Mouse (Mus musculus) E14TG2a.4 (cell line): ENCODE data around the gene Bhlhe23.

Experiments
- H3K27me3 ChIP-seq: 2 replicates; pipeline ENCODE4 v1.6.1; 2014; ENCODE audit warnings: low read length, control low read depth; ENCODE audit not compliant: insufficient read depth
- H3K36me3 ChIP-seq: 2 replicates; pipeline ENCODE4 v1.6.1; 2014; ENCODE audit warnings: low read length, control low read depth; ENCODE audit not compliant: insufficient read depth
- H3K4me1 ChIP-seq: replicated peaks from 2 replicates; pipeline ENCODE4 v1.6.1; 2014; ENCODE audit warnings: low read depth, low read length, control low read depth
- H3K4me3 ChIP-seq: replicated peaks from 2 replicates; pipeline ENCODE4 v1.5.1; 2014; ENCODE audit warnings: mild to moderate bottlenecking, low read length
- H3K9me3 ChIP-seq: 2 replicates; pipeline ENCODE4 v1.6.1; 2014; ENCODE audit warnings: low read length, control low read depth
- CTCF ChIP-seq: conservative IDR thresholded peaks from 2 replicates; pipeline ENCODE4 v1.5.1; 2014; ENCODE audit warnings: low read length
- NANOG ChIP-seq: IDR thresholded peaks from 2 replicates; pipeline ENCODE4 v1.6.1; 2014; ENCODE audit warnings: borderline replicate concordance, low read length, mixed read lengths
- POU5F1 ChIP-seq: IDR thresholded peaks from 2 replicates; pipeline ENCODE4 v1.6.1; 2014; ENCODE audit warnings: low read length, borderline replicate concordance

The Bhlhe23 gene

DNA sequence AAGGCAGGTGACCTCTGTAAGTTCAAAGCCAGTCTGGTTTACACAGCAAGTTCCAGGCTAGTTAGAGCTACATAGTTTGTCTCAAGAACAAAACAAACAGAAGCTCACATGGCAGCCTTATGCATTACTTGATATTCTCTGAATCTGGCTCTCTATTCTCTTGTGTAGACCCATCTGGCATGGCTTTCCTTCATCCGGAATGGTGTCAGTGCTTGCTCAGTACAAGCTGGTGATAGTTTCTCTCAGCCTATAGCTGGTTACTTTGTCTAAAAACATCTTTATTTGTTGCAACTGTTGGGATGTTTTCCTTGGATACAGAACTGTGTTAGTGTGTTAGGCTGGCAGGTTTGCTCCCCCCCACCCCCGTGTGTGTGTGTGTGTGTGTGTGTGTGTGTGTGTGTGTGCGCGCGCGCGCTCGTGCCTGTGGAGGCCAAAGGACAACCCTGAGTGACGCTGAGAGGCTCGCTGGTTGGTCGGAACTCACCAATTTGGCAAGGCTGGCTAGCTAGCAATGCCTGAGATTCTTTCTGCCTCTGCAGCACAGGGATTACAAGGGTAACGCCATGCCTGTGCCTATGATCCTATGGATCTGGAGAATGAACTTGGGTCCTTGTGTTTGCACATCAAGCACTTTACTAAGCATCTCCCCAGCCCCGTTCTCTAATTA lies 11.0 kb upstream of the Bhlhe23 start:
- no peak overlapping the region for H3K4me3 ChIP-seq
- peaks cover 50% of the 10 kb centered on the region for H3K27me3 ChIP-seq
- no peaks in the 10 kb centered on the region for H3K36me3 ChIP-seq
- TF ChIP-seq CTCF (no peak), NANOG (no peak), POU5F1 (no peak)
- no peaks in the 10 kb centered on the region for H3K9me3 ChIP-seq
- peaks cover 3% of the 10 kb centered on the region; the same call in 1 of the 2 replicates for H3K4me1 ChIP-seq

- peaks cover 3% of the 10 kb centered on the region; the same call in 1 of the 2 replicates for H3K4me1 ChIP-seq
- H3K4me3 ChIP-seq, result no peak overlapping the region
- no peak for TF ChIP-seq NANOG
- TF ChIP-seq CTCF, result peak; percentile 91
- no peaks in the 10 kb centered on the region for H3K9me3 ChIP-seq
- peaks cover 45% of the 10 kb centered on the region for H3K27me3 ChIP-seq
- H3K36me3 ChIP-seq, result no peaks in the 10 kb centered on the region
Observed at GRCm38 (mm10) chr2:180786732-180787131, 10.0 kb upstream of the Bhlhe23 start.

DNA sequence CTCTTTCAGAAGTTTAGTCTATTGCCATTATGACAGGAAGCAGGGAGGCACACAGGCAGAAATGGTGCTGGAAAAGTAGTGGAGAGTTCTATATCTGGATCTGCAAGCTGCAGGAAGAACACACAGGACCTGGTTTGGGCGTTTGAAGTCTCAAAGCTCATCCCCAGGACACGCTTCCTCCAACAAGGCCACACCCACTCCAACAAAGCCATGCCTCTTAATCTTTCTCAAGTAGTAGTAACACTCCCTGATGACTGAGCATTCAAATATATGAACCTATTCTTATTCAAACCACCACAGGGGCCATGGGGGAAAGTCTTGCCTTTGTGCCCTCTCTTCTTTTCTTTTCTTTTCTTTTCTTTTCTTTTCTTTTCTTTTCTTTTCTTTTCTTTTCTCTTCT lies 3.6 kb upstream of the Bhlhe23 start:
- H3K9me3 ChIP-seq, result peaks cover 7% of the 10 kb centered on the region; the same call in 1 of the 2 replicates
- peaks cover 42% of the 10 kb centered on the region for H3K4me1 ChIP-seq
- no peak for TF ChIP-seq POU5F1
- peak; percentile 66 for TF ChIP-seq NANOG
- H3K27me3 ChIP-seq, result peaks cover 62% of the 10 kb centered on the region
- H3K4me3 ChIP-seq, result no peak overlapping the region
- no peaks in the 10 kb centered on the region for H3K36me3 ChIP-seq

GRCm38 (mm10) chr2:180779226-180780104 lies 2.8 kb upstream of the Bhlhe23 start:
- no peak overlapping the region for H3K4me3 ChIP-seq
- H3K4me1 ChIP-seq, result peaks cover 50% of the 10 kb centered on the region
- peaks cover 7% of the 10 kb centered on the region; the same call in 1 of the 2 replicates for H3K9me3 ChIP-seq
- TF ChIP-seq CTCF (peak; percentile 81), POU5F1 (no peak), NANOG (no peak)
- H3K27me3 ChIP-seq, result peaks cover 66% of the 10 kb centered on the region
- no peaks in the 10 kb centered on the region for H3K36me3 ChIP-seq

- Histone ChIP-seq H3K36me3 (no peaks in the 10 kb centered on the region), H3K9me3 (peaks cover 7% of the 10 kb centered on the region; the same call in 1 of the 2 replicates), H3K4me3 (peak overlapping the region; percentile 70), H3K4me1 (peaks cover 61% of the 10 kb centered on the region), H3K27me3 (peaks cover 78% of the 10 kb centered on the region)
- TF ChIP-seq NANOG (no peak), CTCF (no peak), POU5F1 (no peak)
Observed at GRCm38 (mm10) chr2:180775641-180776040, 1.1 kb downstream of the Bhlhe23 start.

- Histone ChIP-seq H3K27me3 (peaks cover 78% of the 10 kb centered on the region), H3K4me1 (peaks cover 63% of the 10 kb centered on the region), H3K36me3 (no peaks in the 10 kb centered on the region), H3K9me3 (peaks cover 7% of the 10 kb centered on the region; the same call in 1 of the 2 replicates), H3K4me3 (peak overlapping the region; percentile 70)
- TF ChIP-seq POU5F1 (no peak), NANOG (no peak), CTCF (no peak)
Observed at GRCm38 (mm10) chr2:180775223-180775622, 1.5 kb downstream of the Bhlhe23 start.

DNA sequence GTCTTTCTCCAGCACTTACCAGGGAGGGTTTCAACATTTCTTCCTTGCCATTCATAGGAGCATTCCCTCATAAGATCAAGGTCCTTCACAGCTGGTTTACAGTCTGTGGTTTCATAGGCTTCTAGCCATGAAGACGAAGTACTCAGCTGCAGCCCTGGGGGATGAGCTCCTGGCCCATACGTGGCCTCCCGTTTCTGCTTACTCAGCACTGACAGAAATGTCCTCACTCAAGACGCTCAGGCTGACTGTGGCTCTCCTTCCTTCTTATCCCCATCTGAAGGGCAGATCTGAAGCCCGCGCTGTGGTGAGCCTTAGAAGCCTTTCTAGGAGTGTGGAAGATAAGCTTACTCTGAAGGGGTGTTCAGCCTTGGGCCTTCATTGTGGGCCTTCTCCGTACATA lies 11.0 kb downstream of the Bhlhe23 start:
- TF ChIP-seq CTCF (no peak), POU5F1 (no peak), NANOG (no peak)
- no peaks in the 10 kb centered on the region for H3K9me3 ChIP-seq
- H3K36me3 ChIP-seq, result no peaks in the 10 kb centered on the region
- no peak overlapping the region for H3K4me3 ChIP-seq
- H3K27me3 ChIP-seq, result peaks cover 33% of the 10 kb centered on the region
- H3K4me1 ChIP-seq, result peaks cover 21% of the 10 kb centered on the region

DNA sequence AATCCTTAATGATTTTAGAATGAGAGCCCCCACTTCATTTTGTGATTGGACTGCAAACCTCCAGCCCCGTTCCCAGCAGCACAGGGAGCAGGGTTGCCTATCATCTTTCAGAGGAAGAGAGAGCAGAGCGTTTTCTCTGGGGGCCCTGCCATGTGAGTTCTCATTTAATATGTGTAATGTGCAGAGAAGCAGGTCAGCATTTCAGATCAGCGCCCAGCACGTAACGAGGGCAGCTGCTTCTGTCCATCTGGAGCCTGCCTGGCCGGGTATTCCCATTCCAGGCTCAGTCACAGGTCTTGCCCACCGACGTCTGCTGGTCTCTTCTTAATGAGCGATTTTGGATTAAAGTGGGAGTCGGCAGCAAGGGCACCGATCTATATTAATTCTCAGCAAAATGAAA lies 11.7 kb downstream of the Bhlhe23 start:
- Histone ChIP-seq H3K27me3 (peaks cover 34% of the 10 kb centered on the region), H3K4me1 (peaks cover 13% of the 10 kb centered on the region), H3K4me3 (no peak overlapping the region), H3K9me3 (no peaks in the 10 kb centered on the region), H3K36me3 (no peaks in the 10 kb centered on the region)
- TF ChIP-seq POU5F1, result no peak
- TF ChIP-seq CTCF, result no peak
- no peak for TF ChIP-seq NANOG
